Mouse (Mus musculus) retina, postnatal 1 day (tissue): Measurements from ENCODE around the gene Cmya5.
"Not testable (repeated sequence)": the region's sequence is repeated elsewhere in the genome, so short reads cannot be mapped to it uniquely, and the experiment has no call there.

Experiments used
- DNase-seq: peaks from one replicate; pipeline ENCODE4 v3.0.0-alpha.2; 2012

Cmya5 gene

DNA sequence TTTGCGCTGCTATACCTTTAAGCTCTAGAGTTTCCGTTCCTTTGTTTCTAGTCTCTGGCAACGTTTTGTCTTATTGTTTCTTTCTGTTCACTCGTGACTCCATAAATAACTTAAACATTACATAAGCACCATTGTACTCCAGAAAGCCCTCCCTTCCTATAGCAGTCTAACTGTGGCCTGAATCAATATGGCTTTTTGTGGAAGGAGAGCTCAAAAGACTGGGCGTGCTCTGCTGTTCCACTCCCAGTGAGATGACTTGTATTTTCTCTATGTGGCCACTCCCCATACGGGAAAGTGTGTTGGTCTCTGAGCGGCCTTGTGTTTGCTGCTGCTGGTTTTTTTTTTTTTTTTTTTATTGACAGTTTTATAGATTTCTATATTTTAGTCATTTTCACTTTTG, 27.3 kb downstream of the Cmya5 start:
- no peak for DNase-seq

DNA sequence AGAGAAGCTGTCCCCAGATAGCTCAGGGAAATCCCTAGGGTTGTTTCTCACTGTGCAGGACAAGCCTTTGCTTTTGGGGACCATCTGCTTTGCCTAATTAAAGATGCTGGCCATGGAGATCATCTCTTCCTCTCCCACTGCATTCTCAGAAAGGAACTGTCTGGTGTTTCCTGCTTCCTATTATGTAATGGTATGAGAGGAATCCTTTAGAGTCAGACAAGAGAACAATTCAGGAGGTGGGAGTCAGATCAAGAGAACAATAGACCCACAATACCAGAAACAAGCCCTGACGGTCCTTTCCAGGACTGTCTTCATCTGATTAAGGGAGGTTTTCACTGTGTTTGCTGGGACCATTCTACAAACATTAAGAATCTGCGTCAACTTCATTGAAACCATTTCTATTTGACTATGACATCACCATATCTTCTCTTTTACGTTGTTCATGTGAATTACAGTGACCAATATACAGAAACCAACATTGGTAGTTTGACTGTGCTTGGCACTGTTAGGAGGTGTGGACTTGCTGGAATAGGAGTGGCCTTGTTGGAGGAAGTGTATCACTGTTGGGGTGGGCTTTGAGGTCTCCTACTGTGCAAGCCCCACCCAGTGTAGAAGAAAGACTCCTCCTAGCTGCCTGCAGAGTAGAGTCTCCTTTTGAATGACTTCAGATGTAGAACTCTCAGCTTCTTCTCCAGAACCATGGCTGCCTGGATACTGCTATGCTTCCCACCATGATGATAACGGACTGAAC, 42.0 kb downstream of the Cmya5 start:
- DNase-seq: no peak

DNA sequence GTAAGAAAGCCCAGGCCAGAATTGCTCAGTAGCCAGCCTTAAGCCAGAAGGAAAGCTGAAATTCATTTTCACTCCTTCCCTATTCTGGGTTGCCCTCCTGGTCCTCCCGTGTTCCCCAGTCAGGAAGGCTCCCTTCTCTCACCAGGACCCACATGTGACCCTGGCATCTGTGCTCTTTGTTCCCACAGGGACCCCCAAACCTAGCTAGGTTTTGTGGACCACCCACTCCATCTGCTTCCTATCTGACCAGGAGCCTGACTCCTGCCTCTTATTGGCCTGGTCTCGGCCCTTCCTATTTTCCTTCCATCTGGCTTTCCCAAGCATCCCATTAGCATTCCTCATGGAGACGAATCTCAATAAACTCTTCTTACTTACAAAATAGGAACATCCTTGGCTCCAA, 45.9 kb downstream of the Cmya5 start:
- no peak for DNase-seq

- DNase-seq: no peak
These were observed 47.9 kb downstream of the Cmya5 start for GRCm38 (mm10) chr13:93096643-93097042.

DNA sequence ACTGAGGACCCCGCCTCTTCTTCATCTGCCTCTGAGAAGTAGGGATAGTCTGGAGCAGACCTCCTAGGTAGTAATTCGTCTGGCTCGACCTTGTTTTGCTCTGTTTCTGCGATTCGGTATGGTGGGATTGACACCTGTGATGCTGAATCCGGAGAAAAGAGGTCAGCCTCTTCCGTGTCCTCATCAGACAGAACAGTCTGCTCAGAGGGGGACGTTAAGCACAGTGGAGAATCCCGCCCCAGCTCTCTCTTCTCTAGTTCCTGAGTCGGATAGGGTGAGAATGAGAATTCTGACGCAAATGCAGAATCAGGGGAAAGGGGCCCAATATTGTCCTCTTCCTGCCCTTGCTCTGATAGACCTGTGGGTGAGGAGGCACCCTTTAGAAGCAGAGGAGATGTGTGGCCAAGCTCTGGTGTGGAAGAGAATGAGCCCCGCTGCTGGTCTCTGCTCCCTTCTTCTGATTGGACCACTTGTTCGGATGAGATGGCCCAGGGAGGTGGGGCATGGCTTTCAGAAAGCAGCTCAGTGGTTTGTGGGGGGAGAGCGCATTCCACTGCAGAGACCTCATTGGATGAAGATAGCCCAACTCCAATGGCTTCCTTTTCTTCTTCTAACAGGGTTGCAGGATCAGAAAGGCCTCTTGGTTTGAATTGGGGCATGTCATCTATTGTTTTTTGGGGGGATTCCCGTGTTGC, 49.3 kb downstream of the Cmya5 start:
- DNase-seq: no peak

GRCm38 (mm10) chr13:93094204-93094935, 50.2 kb downstream of the Cmya5 start:
- DNase-seq: no peak

DNA sequence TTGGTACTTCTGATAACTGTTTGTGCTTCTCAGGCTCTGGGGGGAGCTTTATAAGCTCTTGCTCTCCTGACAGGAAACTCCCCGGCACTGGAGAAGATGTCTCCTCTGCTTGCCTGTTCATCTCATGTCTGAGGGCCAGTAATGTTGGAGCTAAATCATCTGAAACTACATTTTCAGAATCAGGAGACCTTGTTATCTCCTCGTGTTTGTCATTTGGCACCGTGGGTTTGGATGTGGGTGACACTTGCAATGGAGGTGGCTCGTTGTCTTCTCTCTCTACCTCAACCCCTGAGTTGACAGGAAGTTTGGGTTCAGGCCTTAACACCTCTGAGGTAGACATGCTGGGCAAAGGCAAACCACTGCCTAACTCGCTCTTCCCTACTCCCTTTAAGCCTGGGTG, 50.8 kb downstream of the Cmya5 start:
- DNase-seq: no peak

- no peak for DNase-seq
These were observed 51.6 kb downstream of the Cmya5 start for GRCm38 (mm10) chr13:93092916-93093429.

DNA sequence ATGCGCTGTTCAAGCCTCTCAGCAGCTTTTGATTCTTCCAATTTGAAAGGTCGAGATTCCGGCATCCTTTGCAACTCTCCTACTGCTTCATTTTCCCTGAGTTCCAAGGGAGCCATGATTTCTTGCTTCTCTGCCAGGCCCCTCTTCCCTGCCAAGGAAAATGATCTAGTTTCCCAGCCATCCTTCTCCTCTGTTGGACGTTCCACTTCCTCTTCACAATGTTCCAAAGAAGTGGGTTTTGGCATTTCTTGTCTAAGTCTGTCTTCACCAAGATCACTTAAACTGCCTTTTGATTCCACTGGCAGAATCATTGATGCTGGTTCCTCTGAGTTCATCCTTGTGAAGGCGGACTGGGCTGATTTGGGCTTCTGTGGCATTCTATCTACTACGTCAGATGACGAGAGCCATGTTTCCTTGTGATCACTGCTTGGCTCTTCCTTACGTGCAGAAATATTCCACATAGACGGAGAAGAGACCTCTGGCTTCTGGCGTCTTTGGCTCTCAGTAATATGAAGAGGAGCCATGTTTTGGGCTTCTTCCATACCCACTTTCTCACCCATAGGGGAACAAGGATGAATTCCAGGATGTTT, 52.6 kb downstream of the Cmya5 start:
- DNase-seq: no peak

DNA sequence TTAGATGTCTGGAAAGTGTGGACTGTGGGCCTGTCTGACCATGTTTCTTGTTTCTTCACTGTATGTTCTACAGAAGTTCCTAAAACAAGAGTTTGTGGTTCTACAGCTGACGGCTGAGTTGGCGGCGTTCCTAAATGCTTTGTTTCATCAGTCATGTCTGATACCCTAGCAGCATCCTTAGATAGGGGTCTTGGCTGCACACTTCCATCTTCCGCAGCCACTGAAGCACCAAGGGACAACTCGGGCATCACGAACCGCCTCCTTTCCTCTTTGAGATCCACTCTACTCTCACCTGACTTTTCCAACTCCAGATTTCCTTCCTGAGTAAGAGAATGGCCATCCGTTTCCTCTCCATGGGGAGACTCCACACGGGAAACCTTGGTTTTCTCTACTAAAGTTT, 53.3 kb downstream of the Cmya5 start:
- no peak for DNase-seq

- peak; percentile 54 for DNase-seq
These were observed 55.0 kb downstream of the Cmya5 start for GRCm38 (mm10) chr13:93089481-93089880.

GRCm38 (mm10) chr13:93085711-93086110, 58.8 kb downstream of the Cmya5 start:
- no peak for DNase-seq

GRCm38 (mm10) chr13:93082324-93082723, 62.2 kb downstream of the Cmya5 start:
- not testable (repeated sequence) for DNase-seq

DNA sequence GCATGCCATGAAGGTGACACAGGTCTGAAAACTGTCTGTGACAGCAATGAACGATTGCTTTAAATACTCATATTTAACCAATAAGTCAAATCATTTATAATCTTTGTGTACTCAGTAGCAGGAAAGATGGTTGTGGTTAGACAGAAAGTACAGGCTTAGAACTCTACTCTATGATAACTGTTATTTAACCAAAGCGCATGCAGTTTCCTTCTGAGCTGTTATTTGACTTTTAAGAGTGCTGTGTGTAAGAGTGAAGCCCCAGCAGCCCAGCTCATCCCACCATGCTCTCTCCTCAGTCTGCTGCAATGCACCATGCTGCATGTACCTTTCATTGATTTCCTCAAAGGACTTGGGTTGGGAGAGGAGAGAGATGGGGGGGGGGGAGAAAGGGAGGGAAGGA, 63.7 kb downstream of the Cmya5 start:
- DNase-seq: no peak

DNA sequence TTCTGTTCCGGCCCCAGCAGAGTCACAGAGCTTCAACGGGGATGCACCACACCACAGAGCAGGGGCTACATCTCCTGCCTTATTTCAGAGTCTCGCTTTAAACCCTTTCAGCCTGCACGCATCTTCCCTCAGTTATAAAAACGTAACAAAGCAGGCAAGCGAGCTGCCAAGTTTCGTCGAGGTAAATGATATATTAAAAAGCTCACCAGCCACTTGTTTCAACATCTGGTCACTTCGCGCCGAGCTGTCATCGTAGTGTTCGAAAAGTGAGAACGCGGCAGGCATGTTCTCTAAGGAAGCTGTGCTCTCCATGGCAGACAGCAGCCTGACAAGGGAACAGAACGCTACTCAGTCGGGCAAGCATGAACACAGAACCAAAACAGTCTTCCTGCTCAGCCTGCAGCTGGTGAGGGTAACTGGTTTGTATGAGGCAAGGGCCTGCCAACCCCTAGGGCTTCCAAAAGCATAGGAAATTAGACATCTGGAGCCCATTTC, 70.3 kb downstream of the Cmya5 start:
- no peak for DNase-seq

GRCm38 (mm10) chr13:93073595-93073994, 70.9 kb downstream of the Cmya5 start:
- DNase-seq: no peak

GRCm38 (mm10) chr13:93072871-93073411, 71.6 kb downstream of the Cmya5 start:
- peak; percentile 23 for DNase-seq

GRCm38 (mm10) chr13:93070406-93070805, 74.1 kb downstream of the Cmya5 start:
- DNase-seq: peak; percentile 71

- DNase-seq: no peak
These were observed 75.0 kb downstream of the Cmya5 start for GRCm38 (mm10) chr13:93069481-93069880.

GRCm38 (mm10) chr13:93068353-93068752, 76.2 kb downstream of the Cmya5 start:
- no peak for DNase-seq

GRCm38 (mm10) chr13:93062860-93063636, 81.5 kb downstream of the Cmya5 start:
- peak; percentile 35 for DNase-seq

- DNase-seq: no peak
These were observed 83.2 kb downstream of the Cmya5 start for GRCm38 (mm10) chr13:93061311-93061710.
